Mouse (Mus musculus) layer of hippocampus, postnatal 10 days (tissue): Measurements from ENCODE around the gene Dppa4. TPM values are rescaled to one million over a fixed set of nuclear protein-coding genes. Genes with fewer than 3 reads are reported as not detected.
"Not testable (repeated sequence)": the region's sequence is repeated elsewhere in the genome, so short reads cannot be mapped to it uniquely, and the experiment has no call there.

Source experiments
- DNase-seq, 2 experiments: peaks; one replicate each; pipeline ENCODE4 v3.0.0; 2021; ENCODE audit warnings: low spot score in 2 of 2
- long read RNA-seq: library from polyadenylated mRNA; stranded (forward); transcript quantifications from one replicate; pipeline ENCODE4 v2.0.0, GENCODE M21; 2023
- total RNA-seq, 2 experiments: library from RNA; stranded (reverse); gene quantifications; 2 replicates each; pipeline ENCODE4 v1.2.3; 2021

Gene Dppa4
- total RNA-seq: not detected
- long read RNA-seq: 0 reads

DNA sequence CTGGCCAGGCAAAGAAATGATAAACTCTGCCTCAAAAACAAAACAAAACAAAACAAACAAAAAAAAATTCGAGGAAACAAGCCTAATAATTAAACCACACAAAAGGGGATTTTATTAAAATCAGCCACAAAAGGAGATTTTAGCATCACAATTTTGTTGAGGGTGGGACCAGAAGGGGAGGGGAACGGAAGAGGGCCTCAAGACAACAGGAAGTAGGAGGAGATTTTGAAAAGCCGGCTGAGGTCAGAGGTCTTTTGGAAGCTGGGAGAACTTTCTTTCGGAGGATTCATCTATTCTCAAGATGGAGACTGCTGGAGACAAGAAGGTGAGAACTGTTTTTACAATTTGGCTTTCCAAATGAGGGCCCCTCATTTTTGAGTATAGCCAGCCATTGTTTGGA, at the start of gene Dppa4:
TSS of gene Dppa4 (plus strand) at position 217 of the 400 bp plus-strand sequence.
- no peak for DNase-seq

- DNase-seq: no peak
Measured at GRCm38 (mm10) chr16:48234999-48235398, 48.5 kb upstream of the Dppa4 start.

- no peak for DNase-seq
Measured at GRCm38 (mm10) chr16:48237676-48238075, 45.9 kb upstream of the Dppa4 start.

- DNase-seq: no peak
Measured at GRCm38 (mm10) chr16:48247044-48247661, 36.4 kb upstream of the Dppa4 start.

- DNase-seq: no peak
Measured at GRCm38 (mm10) chr16:48252824-48253223, 30.7 kb upstream of the Dppa4 start.

GRCm38 (mm10) chr16:48254584-48254983, 28.9 kb upstream of the Dppa4 start:
- no peak for DNase-seq

- DNase-seq: no peak
Measured at GRCm38 (mm10) chr16:48259519-48259918, 24.0 kb upstream of the Dppa4 start.

GRCm38 (mm10) chr16:48262901-48263300, 20.6 kb upstream of the Dppa4 start:
- DNase-seq: no peak

GRCm38 (mm10) chr16:48265856-48266255, 17.7 kb upstream of the Dppa4 start:
- no peak for DNase-seq

DNA sequence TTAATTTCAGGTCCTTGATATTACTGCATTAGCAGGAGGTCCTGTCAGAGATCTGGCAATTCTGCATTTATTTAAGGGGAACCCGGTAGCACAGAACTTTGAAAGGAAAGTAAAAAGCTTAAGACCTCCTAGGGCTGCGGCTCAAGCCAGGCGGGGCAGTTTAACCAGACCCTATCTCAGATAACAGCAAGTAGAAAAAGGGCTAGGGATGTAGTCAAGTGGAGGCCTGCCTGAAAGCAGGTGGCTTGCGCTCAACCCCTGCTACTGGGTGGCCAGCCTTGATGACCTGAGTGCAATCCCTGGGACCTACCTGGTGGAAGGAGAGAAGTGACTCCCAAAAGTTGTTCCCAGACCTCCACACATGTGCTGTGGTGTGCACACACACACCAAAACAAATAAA, 6.6 kb upstream of the Dppa4 start:
- no peak for DNase-seq

GRCm38 (mm10) chr16:48280883-48281282, 2.6 kb upstream of the Dppa4 start:
- no peak for DNase-seq

DNA sequence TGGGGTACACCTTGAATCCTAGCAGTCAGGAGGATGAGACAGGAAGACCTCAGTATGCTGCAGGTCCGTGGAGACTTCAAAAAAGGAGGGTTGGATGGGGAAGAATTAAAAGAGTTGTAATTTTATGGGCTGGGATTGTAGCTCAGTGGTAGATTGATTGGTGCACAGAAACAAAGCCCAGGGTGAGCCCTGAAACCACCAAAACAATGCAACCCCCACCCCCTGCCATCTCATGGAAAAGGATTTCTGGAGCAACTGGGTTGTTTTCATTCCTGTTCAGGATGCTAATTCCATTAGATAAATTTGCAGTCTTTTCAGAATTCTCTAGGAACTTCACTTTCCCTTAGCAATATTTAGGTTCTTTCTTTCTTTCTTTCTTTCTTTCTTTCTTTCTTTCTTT, 732 bp upstream of the Dppa4 start:
- no peak for DNase-seq

- no peak for DNase-seq
Measured at GRCm38 (mm10) chr16:48285517-48285916, 2.0 kb downstream of the Dppa4 start.

DNA sequence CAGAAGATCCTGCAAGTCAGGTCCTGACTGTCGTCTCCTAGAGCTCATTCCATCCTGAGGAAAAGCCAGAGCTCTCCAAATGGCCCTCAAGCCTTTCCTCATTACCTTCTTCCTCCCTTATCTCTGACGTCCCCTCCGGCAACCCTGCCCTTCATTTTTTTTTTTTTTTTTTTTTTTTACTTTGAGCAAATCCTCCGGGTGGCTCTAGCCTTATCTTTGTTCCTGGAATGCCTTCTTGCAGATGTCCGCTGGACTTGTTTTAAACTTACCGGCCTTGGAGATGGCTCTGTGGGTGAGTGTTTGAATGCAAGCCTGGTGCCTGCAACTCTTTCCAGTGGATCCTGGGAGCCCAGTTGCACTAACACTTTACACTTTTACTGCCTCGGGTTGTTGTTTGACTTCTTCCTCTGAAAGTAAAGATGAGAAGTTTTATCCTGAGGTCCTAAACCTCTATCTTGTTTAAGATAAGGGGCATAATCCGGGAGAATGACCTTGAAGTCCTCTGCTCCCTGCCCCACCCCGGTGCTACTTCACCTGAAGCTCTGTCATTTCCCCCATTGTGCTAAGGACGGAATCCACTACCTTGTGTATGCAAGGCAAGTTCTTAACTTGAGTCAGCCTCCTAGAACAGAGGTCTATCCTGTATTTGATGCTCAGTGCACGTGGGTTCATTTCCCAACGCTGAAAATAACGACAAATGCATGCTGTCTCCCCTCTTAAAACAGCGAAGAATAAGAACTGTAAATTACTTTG, 14.0 kb downstream of the Dppa4 start:
- DNase-seq: no peak

GRCm38 (mm10) chr16:48299884-48300283, 16.4 kb downstream of the Dppa4 start:
- DNase-seq: no peak

- DNase-seq: no peak
Measured at GRCm38 (mm10) chr16:48303509-48303908, 20.0 kb downstream of the Dppa4 start, which contains the start of gene Dppa2. TSS of gene Dppa2 (plus strand) at chr16:48303908.

DNA sequence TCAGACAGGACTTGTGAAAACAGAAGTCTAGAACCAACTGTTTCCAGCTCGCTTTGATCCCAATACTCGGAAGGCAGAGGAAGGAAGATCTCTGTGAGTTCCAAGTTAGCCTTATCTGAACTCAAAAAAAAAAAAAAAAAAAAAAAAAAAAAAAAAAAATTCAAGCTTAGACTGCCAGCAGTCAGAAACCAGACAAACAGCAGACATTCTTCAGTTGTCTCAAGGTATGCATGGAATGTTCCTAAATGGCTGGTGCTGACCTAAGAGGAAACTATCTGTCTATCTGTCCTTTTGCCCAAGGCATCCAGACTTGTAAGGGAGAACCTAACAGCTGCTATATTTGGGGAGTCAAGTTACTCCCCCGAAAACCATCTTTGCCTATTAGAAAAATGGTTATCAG, 20.4 kb downstream of the Dppa4 start:
- no peak for DNase-seq

GRCm38 (mm10) chr16:48308916-48309315, 25.4 kb downstream of the Dppa4 start:
- not testable (repeated sequence) for DNase-seq

GRCm38 (mm10) chr16:48309912-48310630, 26.5 kb downstream of the Dppa4 start:
- DNase-seq: no peak

DNA sequence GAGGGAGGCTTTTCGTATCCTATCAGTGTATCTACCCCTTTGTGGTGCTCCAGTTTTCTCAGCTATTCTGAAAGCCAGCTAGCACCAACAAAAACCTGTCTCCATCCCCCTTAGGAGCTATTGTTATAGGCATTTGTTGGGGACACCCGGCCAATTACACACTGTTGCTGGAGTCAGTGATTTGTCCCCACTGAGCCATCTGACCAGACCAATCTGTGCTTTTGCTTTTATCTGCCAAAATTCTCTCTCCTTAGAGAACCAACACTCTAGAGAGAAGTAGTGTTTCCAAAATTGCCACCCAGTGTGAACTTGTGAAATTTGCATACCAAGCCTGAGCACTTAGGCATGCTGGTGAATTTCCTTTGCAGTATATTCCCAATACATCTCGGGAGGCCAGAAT, 31.8 kb downstream of the Dppa4 start:
- DNase-seq: no peak

DNA sequence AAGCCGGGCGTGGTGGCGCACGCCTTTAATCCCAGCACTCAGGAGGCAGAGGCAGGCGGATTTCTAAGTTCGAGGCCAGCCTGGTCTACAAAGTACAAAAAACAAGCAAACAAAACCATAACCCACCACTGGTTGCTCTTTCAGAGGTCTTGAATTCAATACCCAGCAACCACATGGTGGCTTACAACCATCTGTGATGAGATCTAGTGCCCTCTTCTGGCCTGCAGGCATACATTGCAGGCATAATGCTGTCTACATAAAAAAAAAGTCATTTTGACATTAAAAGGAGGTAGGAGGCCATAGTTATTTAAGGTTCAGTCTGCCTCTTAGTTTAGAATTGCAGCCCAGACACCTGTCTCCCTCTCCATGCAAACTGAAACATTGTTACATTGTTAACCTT, 37.2 kb downstream of the Dppa4 start:
- DNase-seq: no peak

- no peak for DNase-seq
Measured at GRCm38 (mm10) chr16:48323133-48323532, 39.6 kb downstream of the Dppa4 start.
